Mouse (Mus musculus): Measurements from ENCODE around the gene Vwa8.
A peak's percentile ranks its signal among the peaks of the same experiment; 100 is the strongest.

Gene Vwa8

DNA sequence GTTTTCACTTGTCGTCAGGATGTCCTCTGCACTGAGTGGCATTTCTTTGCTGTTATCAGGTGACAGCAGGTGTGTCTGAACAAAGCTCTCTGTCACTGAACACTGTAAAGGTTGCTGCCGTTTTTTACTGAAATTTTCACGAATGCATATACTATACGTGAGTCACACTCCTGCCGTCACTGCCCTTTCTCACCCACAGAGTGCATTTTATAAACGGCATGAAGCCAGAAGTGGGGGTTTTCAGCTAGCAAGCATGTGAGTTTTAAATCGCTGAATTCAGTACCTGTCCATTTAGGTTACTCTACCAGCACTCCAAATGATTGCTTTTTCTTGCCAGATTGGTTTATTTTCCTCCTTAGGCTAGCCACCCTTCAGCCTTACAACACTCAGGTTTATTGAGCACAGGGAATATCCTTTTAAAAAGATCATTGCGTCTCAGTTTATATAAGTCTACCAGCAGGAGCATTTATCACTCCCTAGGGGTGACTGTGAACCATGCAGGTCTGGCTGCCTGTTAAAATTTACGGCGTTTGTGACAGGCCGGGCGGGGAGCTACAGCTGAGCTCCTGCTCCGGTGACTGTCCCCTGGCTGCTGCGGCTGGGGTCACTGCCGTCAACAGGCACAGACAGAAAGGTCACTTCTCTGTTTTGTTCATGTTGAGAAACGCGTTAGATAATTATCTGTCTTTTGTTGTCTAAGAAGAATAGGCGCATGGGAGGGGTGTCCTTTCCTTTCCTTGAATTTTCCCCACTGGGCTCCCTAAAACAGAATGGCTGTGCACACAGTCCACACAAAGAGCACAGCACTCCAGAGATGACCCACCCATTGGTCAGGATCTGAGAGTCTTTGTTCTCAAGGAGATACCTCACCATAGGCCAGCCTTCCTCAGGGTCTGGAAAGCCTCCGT lies 291.3 kb downstream of the Vwa8 start:
- no peak for DNase-seq (ENCODE audit: extremely low read depth, low read depth, low spot score)

DNA sequence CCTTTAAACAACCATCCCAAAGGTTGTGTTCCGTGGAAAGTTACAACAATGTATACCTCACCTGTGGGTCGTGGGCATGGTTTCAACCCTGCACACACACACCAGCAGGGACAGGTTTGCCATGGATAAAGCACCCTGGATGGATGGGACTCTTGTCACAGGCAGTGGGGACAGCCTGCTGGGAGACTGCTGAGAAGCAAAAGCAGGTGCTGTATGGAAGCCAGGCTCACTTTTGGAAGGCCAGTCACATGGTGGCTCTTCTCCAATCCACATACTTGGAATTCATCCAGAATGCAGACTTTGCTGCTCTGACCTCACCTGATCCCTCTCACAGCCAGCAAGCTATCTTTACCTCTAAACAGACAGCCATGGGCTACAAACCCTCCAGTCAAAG lies 292.0 kb downstream of the Vwa8 start:
- no peak for DNase-seq (ENCODE audit: extremely low read depth, low read depth, low spot score)

DNA sequence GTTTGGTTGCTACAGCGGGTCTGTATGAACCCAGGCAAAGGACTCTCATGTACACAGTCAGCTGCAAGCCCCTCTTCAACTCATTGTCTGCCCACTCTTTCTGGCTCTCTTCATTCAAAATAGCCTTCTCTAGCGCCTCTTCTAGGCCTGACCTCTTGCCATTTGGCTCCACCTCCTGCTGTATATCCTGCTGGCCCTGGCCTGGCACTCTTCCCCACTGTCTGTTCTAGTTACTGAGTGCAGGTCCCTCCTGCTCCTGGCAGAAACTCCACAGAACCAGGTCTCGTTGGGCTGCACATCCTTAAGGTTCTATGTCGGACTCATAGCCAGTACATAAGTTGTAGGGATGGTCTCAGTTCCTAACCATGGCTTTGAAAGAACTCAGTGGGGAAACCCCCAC lies 293.5 kb downstream of the Vwa8 start:
- no peak for DNase-seq (ENCODE audit: extremely low read depth, low read depth, low spot score)

DNA sequence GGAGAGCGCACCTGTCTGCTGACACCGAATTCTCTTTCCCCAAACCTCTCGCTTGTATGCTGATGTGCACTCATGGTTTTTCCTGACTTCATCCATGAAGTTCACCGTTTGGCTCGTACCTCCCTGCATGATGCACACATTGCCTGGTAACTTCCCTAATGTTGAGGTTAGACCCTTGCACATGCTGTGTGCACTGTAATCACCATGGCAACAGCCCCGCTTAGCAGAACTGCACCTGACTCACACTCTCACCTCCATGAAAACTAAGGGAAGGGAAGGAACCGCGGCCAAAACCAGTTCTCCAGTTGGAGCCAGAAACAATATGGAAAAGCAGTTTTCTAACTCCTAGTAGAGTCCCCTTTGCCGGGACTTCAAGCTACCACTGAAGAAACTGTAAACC lies 294.8 kb downstream of the Vwa8 start:
- no peak for DNase-seq (ENCODE audit: extremely low read depth, low read depth, low spot score)

DNA sequence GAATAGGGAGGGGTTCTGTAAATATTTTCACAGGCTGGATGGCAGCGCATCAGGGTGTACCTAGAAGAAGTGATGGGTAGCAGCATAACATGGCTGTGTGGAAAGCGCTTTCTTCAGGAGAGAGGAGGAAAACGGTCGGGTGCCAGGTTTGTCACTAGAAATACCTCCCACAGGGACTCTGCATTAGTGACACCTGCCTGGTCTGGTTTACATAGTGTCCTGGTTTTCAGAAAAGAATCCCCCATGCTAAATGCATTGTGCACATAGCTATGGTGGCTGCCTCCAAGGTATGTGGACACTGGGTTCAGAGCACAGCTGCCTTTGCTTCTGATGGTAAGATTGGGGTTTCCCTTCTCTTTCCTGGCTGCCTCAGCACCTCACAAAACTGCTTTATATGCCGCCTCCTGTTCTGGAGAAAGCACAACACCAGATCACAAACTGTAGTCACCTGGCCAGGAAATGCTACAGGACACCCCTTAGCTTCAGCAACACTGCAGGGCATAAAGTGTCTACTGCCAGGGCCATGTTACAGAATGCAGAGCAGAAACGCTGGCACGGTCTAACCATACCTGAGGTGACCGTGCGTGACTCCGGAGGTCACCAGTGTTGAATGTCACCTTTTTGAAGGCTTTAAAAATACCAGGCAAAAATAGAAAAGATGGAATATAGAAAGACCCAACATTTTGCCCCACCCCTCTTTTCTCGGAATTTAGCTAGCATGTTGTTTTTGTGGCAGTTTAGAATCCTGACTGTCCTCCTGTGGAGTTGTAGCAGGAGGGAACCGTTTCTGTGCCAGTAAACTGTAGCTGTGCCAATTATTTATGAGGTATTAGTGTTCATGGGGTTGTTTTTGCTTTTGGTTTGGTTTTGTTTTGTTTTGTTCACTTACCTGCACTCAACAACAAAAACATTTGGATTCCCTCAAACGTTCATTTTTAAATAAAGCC lies 295.7 kb downstream of the Vwa8 start:
- DNase-seq (ENCODE audit: extremely low read depth, low read depth, low spot score), result no peak

DNA sequence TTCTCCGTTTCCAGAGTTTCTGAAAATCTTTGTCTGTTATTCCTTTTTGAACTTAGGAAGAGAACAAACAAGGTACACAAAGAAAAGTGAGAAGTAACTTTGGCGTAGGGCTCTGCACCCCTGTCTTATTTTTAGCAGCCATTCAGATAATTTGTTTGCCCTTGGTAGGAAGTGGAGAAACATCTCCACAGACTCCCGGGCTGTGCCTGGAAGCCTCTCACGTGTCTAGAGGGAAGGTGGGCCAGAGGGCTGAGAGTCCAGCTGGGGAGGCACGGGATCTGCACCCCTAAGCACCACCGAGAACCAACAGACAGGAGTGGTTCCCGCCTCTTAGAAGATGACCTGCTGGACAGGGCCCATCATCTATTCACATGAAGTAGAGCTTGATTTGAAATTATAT lies 302.9 kb downstream of the Vwa8 start:
- no peak for DNase-seq (ENCODE audit: extremely low read depth, low read depth, low spot score)

DNA sequence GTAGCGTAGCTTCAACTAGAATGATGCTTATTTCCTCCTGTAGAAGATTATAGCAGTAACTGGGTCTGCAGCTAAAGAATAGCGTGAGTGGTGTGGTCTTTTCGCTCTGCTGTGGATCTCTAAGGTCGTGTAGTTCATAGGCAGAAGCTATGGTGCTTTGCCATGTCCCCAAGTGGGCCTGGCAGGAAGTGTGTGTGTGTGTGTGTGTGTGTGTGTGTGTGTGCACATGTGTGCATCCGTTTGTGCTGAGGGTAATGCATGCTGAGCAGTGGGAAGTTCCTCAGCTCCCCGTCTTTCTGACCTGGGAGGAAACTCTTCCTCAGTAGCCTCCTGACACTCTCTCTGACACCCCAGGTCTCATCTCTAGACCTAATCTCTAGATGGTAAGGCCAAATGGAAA lies 305.0 kb downstream of the Vwa8 start:
- DNase-seq (ENCODE audit: extremely low read depth, low read depth, low spot score), result no peak

DNA sequence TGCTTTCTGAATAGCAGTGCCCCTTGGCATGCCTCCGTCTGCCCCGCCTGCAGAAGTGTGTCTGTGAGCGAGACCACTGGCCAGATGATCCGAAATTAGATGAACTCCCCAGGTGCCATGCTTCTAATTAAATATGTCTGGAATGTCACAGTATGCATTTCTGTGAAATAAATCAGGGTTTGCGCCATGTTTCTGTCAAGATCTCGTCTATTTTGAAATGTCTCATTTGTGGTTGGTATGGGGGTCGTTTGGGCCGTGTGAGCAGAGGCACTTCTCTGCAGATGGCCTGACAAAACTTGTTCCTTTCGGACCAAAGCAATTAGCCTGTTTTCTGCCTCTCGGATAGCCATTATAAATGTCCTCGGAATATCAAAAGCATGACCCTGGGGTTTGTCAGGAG lies 306.1 kb downstream of the Vwa8 start:
- no peak for DNase-seq (ENCODE audit: extremely low read depth, low read depth, low spot score)

DNA sequence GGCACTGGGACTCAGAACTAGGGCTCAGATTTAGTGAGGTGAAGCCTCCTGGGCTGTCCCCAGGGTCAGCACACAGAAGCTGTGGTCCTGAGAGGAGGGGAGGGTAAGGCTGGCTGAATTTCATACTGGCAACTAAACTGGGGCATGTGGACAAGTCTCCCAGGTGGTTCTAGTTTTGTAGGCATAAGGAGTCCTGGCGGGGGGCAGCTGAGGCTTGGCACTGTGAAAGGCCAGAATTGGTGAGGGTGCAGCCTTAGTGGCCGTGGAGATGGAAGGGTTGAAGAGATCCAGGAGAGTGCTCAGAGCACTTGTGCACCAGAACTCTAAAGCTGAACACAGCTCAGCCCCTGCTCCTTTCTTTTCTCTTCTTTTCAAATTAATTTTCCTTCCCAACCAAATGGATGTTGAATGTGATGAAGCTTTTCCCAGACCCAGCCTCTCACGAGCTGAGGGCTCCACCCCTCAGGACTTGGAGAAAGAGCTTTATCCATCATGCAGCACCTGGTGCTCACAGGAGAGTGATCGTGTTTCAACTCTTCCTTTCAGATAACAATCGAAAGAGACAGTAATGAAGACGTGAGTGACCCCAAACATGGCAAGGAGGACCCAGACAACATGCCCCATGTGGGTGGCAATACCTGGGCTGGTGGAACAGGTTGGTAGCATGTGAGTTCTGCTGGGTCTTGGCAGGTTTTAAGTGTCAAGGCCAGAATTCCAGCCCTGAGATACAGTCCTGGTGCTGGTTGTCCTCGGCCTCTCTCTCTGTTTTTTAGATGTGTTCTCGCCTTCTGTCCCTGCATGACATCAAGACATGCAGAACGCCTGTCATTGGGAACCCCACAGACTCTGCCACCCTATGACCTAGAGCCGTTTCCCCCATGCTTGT lies 307.9 kb downstream of the Vwa8 start:
- DNase-seq (ENCODE audit: extremely low read depth, low read depth, low spot score), result no peak

DNA sequence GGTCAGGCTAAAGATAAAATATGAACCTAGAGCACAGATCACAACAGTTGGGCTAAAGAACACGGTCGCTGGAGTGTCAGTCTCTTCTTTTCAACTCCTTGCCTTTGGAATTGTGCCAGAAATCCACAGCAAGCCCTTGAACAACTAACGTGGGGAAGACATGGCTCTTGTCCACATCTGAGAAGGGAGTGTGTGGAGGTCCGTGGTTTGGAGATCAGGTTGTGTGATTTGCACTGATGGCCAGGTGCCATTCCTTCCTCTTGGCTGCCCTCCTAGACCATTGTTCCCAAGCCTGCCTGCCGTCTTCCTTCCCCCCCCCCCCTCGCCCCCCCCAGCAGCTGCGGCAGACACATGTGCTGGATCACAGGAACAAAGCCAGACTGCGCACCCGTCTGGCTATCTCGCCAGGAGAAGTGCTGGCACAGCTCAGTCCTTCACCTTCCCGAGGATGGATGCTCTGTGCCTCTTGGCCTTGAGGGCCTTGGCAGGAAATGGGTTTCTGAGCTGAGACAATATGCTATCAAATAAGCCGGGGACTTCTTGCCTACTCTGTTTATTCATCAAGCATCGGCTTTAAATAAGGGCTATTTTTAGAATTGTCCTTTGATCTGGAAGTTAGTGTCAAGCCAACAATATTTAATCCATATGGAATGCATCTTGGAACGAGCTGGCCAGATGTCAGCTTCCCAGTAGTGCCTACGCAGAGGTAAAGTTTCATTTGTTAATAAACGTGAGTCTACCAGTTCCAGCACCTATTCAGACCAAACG lies 308.8 kb downstream of the Vwa8 start:
- peak; percentile 28 for DNase-seq (ENCODE audit: extremely low read depth, low read depth, low spot score)

DNA sequence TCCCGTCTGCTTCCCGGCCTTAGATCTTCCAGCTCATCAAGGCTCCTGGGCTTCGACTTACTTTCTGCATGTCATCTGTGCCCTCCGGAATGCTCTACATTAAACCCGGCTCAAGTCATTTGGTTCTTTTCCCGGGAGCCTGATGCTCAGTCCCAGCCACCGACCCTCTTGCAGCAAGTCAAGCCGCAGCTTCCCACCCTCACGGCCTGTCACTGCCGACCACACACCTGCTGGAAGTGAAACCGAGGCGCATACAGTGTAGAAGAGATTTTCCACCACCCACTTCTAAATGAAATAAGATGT lies 309.3 kb downstream of the Vwa8 start:
- no peak for DNase-seq (ENCODE audit: extremely low read depth, low read depth, low spot score)

DNA sequence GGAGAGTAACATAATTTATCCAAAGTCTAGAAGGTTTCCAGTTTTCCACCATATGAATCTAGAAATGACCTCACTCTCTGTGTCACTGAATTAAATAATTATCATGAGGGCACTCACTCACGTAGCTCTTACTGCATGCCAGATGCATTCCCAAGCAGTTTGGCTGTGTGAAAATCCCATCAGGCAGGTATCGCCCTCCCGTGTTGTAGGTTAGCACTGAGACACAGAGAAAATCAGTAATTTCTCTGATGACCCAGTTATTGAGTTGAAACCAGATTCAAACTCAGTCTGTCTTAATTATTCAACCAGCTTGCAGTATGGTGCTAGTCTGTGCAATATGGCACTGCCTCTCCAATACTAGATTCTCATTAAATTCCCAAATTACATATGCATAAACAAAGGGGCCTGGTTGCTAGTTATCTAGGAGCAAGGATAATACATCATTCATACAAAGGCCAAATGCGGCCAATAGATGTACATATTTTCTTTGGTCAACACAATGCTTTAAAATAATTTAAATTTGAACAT lies 309.9 kb downstream of the Vwa8 start:
- DNase-seq (ENCODE audit: extremely low read depth, low read depth, low spot score), result no peak

DNA sequence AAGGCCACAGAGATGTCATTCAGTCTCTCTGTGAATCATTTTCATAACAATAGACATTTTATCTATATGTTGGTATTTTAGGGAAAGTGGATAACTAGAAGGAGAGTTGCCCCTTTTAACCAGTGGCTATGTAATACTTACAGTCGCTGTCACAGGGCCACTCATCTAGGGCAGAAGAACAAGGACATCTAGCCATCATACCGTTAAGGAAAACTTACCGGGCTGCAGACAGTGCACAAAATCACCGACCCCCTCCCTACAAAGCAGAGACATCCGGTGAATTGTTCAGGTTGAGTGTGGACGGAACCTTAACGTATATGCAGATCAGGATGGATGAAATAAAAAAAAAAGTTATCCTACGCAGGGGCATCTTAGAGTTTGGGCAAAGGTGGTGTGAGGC lies 310.6 kb downstream of the Vwa8 start:
- DNase-seq (ENCODE audit: extremely low read depth, low read depth, low spot score), result no peak

DNA sequence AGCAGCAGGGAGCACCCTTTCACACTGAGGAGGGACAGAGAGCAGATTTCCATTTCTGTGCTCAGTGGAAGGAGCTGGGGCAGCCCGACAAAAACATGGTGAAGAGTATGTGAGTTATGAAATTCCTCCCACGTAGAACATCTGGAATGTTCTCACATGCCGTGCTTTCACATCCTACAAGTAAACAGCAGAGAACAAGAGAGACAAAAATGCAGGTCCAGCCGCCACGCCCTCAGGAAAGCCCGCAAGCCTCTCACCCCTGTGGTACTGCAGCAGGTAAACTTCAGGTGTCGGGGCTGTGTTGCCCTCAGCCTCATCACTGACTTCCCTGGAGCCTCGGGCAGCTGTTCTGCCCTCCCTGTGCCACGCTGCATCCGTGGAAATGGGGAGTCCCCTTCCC lies 311.6 kb downstream of the Vwa8 start:
- DNase-seq (ENCODE audit: extremely low read depth, low read depth, low spot score), result no peak

DNA sequence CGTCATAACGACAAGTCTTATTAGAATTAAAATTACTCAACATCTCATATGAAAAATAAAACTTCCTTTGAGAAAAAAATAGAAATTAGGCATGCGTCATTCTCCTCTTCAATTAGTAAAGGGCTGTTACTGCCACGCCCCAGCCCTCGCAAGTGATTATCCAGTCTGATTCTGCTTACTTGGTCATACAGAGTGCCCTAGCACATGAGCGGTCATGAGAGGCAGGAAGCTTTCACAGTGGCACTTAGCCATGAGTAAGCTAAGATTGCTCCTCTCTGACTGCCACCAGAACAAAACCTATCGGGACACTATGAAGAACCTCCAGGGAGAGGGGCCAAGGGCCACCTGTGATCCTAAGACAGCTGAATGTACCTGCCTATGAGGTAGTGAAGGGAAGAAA lies 312.1 kb downstream of the Vwa8 start:
- DNase-seq (ENCODE audit: extremely low read depth, low read depth, low spot score), result no peak

DNA sequence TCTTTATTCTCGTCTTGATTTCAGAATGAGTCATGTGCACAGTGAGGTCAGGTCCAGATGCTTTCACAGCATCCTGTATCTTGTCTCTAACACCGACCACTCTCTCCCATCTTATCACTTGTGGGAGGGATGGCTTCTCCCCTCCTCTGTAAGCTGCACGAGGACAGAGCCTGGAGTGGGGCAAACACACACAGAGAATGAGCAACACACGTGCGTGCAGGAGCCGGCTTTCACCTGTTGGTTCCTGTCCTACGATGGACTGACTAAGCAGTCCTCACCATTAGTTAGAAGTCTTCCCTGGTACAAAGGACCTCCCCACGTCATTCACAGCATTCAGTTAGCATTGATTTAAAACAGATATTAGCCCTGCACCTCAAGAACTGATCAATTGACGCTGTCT lies 312.9 kb downstream of the Vwa8 start:
- no peak for DNase-seq (ENCODE audit: extremely low read depth, low read depth, low spot score)

DNA sequence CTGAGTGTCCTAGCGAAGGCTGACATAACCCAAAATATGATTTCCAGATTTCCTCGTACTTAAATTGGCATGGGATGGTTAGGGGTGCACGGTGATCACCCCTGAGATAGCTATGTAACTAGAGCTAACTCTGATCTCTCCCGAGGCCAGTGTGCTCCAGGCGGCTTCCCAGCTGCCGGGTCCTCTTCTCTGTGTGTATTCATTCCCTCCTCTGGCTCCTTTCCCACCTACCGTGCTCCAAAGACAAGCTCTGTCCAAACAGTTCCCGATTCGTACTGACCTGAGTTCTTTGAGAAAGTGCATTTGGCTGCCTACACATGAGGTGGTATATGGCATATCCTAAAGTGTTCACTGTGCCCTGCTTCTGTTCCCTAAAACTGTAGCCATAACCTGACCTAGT lies 313.8 kb downstream of the Vwa8 start:
- no peak for DNase-seq (ENCODE audit: extremely low read depth, low read depth, low spot score)

DNA sequence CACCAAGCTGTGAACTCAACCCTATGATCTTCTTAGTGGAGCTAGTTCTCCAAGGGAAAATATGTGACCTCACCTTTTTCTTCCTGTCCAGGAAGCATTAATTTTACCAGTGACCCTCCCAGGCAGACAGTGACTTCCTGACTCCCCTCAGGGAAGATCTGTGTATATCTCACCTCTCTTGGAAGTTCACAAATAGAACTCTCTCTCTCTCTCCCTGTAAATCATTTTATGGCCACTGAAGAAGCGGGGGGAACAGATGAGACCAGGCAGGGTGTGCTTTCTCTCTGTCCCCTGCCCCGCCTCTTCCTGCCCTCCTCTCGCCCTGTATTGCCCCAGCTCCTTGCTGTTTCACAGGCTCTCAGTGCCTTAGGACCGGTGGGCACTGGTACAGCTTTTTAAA lies 315.5 kb downstream of the Vwa8 start:
- no peak for DNase-seq (ENCODE audit: extremely low read depth, low read depth, low spot score)

DNA sequence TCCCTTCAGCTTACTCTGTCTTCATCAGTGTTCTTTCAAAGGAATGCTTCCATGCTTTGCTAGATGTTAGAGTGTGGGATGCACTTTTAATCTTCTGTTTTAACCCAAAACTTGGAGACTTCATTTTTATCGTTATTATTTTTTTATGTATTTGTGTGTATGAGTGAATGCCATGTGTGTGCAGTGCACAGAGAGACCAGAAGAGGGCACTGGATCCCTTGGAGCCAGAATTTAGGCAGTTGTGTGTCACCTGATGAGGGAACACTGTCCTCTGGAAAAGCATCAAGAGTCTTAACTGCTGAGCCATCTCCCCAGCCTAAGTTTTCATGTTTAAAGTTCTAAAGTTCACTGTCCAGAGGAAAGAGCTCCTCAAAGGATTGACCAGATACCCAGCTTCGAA lies 316.1 kb downstream of the Vwa8 start:
- no peak for DNase-seq (ENCODE audit: extremely low read depth, low read depth, low spot score)

DNA sequence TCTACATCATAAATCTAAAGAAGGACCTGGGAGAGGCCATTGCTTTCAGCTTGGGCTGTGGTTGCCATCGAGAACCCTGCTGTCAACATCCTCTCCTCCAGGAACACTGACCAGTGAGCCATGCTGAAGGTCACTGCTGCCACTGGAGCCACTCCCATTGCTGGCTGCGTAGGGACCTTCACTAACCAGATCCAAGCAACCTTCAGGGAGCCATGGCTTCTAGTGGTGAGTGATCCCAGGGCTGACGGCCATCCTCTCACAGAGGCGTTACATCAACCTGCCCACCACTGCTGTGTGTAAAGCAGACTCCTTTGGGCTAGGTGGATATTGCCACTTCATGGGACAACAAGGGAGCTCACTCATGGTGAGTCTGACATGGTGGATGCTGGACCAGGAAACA lies 325.7 kb downstream of the Vwa8 start:
- no peak for DNase-seq (ENCODE audit: extremely low read depth, low read depth, low spot score)
